Mouse (Mus musculus) CH12.LX (cell line): ENCODE measurements at regions not wholly inside any gene's neighbourhood (a gene's known extent, or its start where the extent isn't known, plus 50 kb on each side); places are given as distances from the start of the nearest gene placed in this dataset.

Experiments used
- DNase-seq: peaks from one replicate; pipeline ENCODE4 v3.0.0-alpha.2; 2013; ENCODE audit errors: extremely low read depth
- H3K27ac ChIP-seq: 2 replicates; pipeline ENCODE4 v1.5.1; 2012; ENCODE audit warnings: low read depth, mild to moderate bottlenecking, control low read depth, moderate library complexity; ENCODE audit not compliant: insufficient read depth
- H3K27me3 ChIP-seq: replicated peaks from 2 replicates; pipeline ENCODE3; 2012; ENCODE audit warnings: inconsistent platforms
- H3K36me3 ChIP-seq, 2 experiments: replicated peaks in 1 of 2; 2 replicates each; pipeline versions ENCODE3 to v1.6.1; 2012; ENCODE audit warnings: inconsistent platforms in 1 of 2, low read length in 1 of 2, mild to moderate bottlenecking in 1 of 2, mixed read lengths in 1 of 2, moderate library complexity in 1 of 2; ENCODE audit not compliant: control insufficient read depth in 1 of 2, insufficient read depth in 1 of 2
- H3K4me1 ChIP-seq, 2 experiments: 2 replicates each; pipeline ENCODE4 v1.6.1; 2012; ENCODE audit warnings: inconsistent platforms in 1 of 2, moderate library complexity in 1 of 2; ENCODE audit not compliant: insufficient read depth in 2 of 2, control insufficient read depth in 1 of 2
- H3K4me2 ChIP-seq: 2 replicates; pipeline ENCODE4 v1.6.1; 2012; ENCODE audit warnings: low read depth, mild to moderate bottlenecking, control low read depth; ENCODE audit not compliant: poor library complexity, insufficient read depth, severe bottlenecking
- H3K4me3 ChIP-seq, 3 experiments: fragments of 150-350 bp in 1 of 3; sonication (generic) in 1 of 3; replicated peaks in 1 of 3; 2 replicates each; pipeline versions ENCODE3 to v1.5.1; 2011 to 2012; ENCODE audit warnings: low read depth in 2 of 3, low read length in 2 of 3, mild to moderate bottlenecking in 2 of 3, moderate library complexity in 2 of 3, control low read depth in 1 of 3, improper control_type of control experiment in 1 of 3, inconsistent platforms in 1 of 3, mixed read lengths in 1 of 3; ENCODE audit not compliant: poor library complexity in 1 of 3
- H3K79me2 ChIP-seq: replicated peaks from 2 replicates; pipeline ENCODE4 v1.6.1; 2012; ENCODE audit warnings: mild to moderate bottlenecking, moderate library complexity; ENCODE audit not compliant: control insufficient read depth, poor library complexity, insufficient read depth, severe bottlenecking; ENCODE audit errors: extremely low read depth
- H3K9ac ChIP-seq: 2 replicates; pipeline ENCODE4 v1.6.1; 2012; ENCODE audit warnings: low read depth, mild to moderate bottlenecking, control low read depth, moderate library complexity; ENCODE audit not compliant: insufficient read depth
- H3K9me3 ChIP-seq: replicated peaks from 2 replicates; pipeline ENCODE3; 2012; ENCODE audit warnings: low read length, inconsistent platforms, mixed read lengths
- BHLHE40 ChIP-seq: IDR thresholded peaks from 2 replicates; pipeline ENCODE4 v1.6.1; 2011; ENCODE audit warnings: mild to moderate bottlenecking, low read depth, low read length, improper control_type of control experiment
- CHD1 ChIP-seq: IDR thresholded peaks from 2 replicates; pipeline ENCODE4 v1.6.1; 2012; ENCODE audit warnings: low read depth, low read length, improper control_type of control experiment, inconsistent platforms
- CHD2 ChIP-seq: IDR thresholded peaks from 2 replicates; pipeline ENCODE4 v1.6.1; 2011; ENCODE audit warnings: low read length, improper control_type of control experiment
- CTCF ChIP-seq, 2 experiments: IDR thresholded peaks in 1 of 2; conservative IDR thresholded peaks in 1 of 2; 2 replicates each; pipeline ENCODE4 v1.5.1; 2011 to 2012; ENCODE audit warnings: low read depth in 2 of 2, low read length in 2 of 2, improper control_type of control experiment in 1 of 2, inconsistent platforms in 1 of 2, mild to moderate bottlenecking in 1 of 2, moderate library complexity in 1 of 2
- EP300 ChIP-seq: IDR thresholded peaks from 2 replicates; pipeline ENCODE4 v1.6.1; 2011; ENCODE audit warnings: low read length, improper control_type of control experiment
- ETS1 ChIP-seq: conservative IDR thresholded peaks from 2 replicates; pipeline ENCODE4 v1.6.1; 2012; ENCODE audit warnings: low read depth, mild to moderate bottlenecking, inconsistent platforms, low read length, improper control_type of control experiment, moderate library complexity
- HCFC1 ChIP-seq: IDR thresholded peaks from 2 replicates; pipeline ENCODE4 v1.6.1; 2012; ENCODE audit warnings: low read depth, mild to moderate bottlenecking, inconsistent platforms, low read length, improper control_type of control experiment
- IRF4 ChIP-seq: IDR thresholded peaks from 2 replicates; pipeline ENCODE4 v1.6.1; 2014; ENCODE audit warnings: low read depth, mild to moderate bottlenecking, inconsistent platforms, low read length, improper control_type of control experiment
- JUN ChIP-seq: IDR thresholded peaks from 2 replicates; pipeline ENCODE4 v1.6.1; 2011; ENCODE audit warnings: low read depth, mild to moderate bottlenecking, low read length, improper control_type of control experiment, moderate library complexity; ENCODE audit not compliant: insufficient read depth
- KAT2A ChIP-seq: IDR thresholded peaks from 2 replicates; pipeline ENCODE4 v1.6.1; 2012; ENCODE audit warnings: low read length, improper control_type of control experiment, inconsistent platforms; ENCODE audit not compliant: insufficient replicate concordance
- MAFK ChIP-seq: IDR thresholded peaks from 2 replicates; pipeline ENCODE4 v1.6.1; 2011; ENCODE audit warnings: low read length, improper control_type of control experiment; ENCODE audit not compliant: insufficient replicate concordance
- MAZ ChIP-seq: IDR thresholded peaks from 2 replicates; pipeline ENCODE4 v1.6.1; 2012; ENCODE audit warnings: low read depth, mild to moderate bottlenecking, inconsistent platforms, low read length, improper control_type of control experiment, moderate library complexity
- MXI1 ChIP-seq: IDR thresholded peaks from 2 replicates; pipeline ENCODE4 v1.6.1; 2011; ENCODE audit warnings: mild to moderate bottlenecking, low read depth, low read length, improper control_type of control experiment
- MYC ChIP-seq: IDR thresholded peaks from 2 replicates; pipeline ENCODE4 v1.6.1; 2011; ENCODE audit warnings: low read depth, mild to moderate bottlenecking, improper control_type of control experiment, low read length
- NRF1 ChIP-seq: IDR thresholded peaks from 2 replicates; pipeline ENCODE4 v1.6.1; 2014; ENCODE audit warnings: low read depth, mild to moderate bottlenecking, inconsistent platforms, low read length, improper control_type of control experiment, moderate library complexity
- POLR2A ChIP-seq: IDR thresholded peaks from 2 replicates; pipeline ENCODE4 v1.6.1; 2011; ENCODE audit warnings: low read depth, mild to moderate bottlenecking, improper control_type of control experiment, low read length
- RAD21 ChIP-seq: IDR thresholded peaks from 2 replicates; pipeline ENCODE4 v1.6.1; 2011; ENCODE audit warnings: low read depth, mild to moderate bottlenecking, low read length, improper control_type of control experiment, moderate library complexity
- RCOR1 ChIP-seq: conservative IDR thresholded peaks from 2 replicates; pipeline ENCODE4 v1.6.1; 2012; ENCODE audit warnings: low read depth, mild to moderate bottlenecking, inconsistent platforms, low read length, improper control_type of control experiment
- TBP ChIP-seq: conservative IDR thresholded peaks from 2 replicates; pipeline ENCODE4 v1.6.1; 2011; ENCODE audit warnings: low read depth, low read length, improper control_type of control experiment
- TCF12 ChIP-seq: IDR thresholded peaks from 2 replicates; pipeline ENCODE4 v1.6.1; 2014; ENCODE audit warnings: low read depth, mild to moderate bottlenecking, inconsistent platforms, low read length, improper control_type of control experiment
- UBTF ChIP-seq: IDR thresholded peaks from 2 replicates; pipeline ENCODE4 v1.6.1; 2012; ENCODE audit warnings: low read depth, mild to moderate bottlenecking, inconsistent platforms, low read length, improper control_type of control experiment, moderate library complexity
- USF1 ChIP-seq: IDR thresholded peaks from 2 replicates; pipeline ENCODE4 v1.6.1; 2014; ENCODE audit warnings: low read depth, mild to moderate bottlenecking, inconsistent platforms, low read length, improper control_type of control experiment
- USF2 ChIP-seq: conservative IDR thresholded peaks from 2 replicates; pipeline ENCODE4 v1.6.1; 2011; ENCODE audit warnings: low read depth, low read length, improper control_type of control experiment
- ZC3H11A ChIP-seq: IDR thresholded peaks from 2 replicates; pipeline ENCODE4 v1.6.1; 2012; ENCODE audit warnings: low read depth, mild to moderate bottlenecking, inconsistent platforms, low read length, improper control_type of control experiment
- ZMIZ1 ChIP-seq: IDR thresholded peaks from 2 replicates; pipeline ENCODE4 v1.6.1; 2012; ENCODE audit warnings: low read depth, mild to moderate bottlenecking, inconsistent platforms, low read length, improper control_type of control experiment
- dilution Hi-C: fragments of 300-500 bp; cut with MboI; formaldehyde crosslinking; loops from 2 replicates; pipeline ENCODE4 v1.14.3; 2020; ENCODE audit warnings: low sequenced_read_pairs; ENCODE audit not compliant: extremely low pct_unique_long_range_greater_than_20kb, extremely low pct_ligation_motif_present
- in situ Hi-C: fragments of 300-500 bp; cut with MboI; formaldehyde crosslinking; loops from 3 replicates; pipeline ENCODE4 v1.14.3; 2019; ENCODE audit warnings: low sequenced_read_pairs, low pct_ligation_motif_present, low pct_unique_long_range_greater_than_20kb, mixed read lengths

DNA sequence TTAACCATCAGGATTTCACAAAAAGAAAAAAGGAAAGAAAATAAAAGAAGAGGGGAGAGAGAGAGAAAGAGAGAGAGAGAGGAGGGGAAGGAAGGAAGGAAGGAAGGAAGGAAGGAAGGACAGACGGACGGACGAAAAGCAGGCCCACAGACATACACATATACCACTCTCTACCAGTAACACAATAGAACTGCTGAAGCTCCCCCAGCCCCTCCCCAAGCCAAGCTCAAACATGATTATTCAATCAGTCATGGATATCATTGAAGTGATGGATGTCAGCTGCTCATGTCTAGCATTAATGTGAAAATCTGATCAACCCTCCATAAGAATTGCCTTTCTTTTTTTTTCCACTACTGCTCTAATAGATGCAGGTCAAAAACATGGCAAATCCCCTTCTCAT, 161.2 kb downstream of the Mreg start:
- H3K4me1 ChIP-seq = peaks cover 0 to 4% of the 10 kb centered on the region in 2 experiments; a peak in 1 of 4 replicates
- no peaks in the 10 kb centered on the region for H3K36me3 ChIP-seq
- no peaks in the 10 kb centered on the region for H3K79me2 ChIP-seq
- no peak overlapping the region for H3K4me3 ChIP-seq
- in situ Hi-C loops (no loop called here), dilution Hi-C loops (no loop called here)
- H3K27me3 ChIP-seq = no peaks in the 10 kb centered on the region
- no peak overlapping the region for H3K9ac ChIP-seq
- DNase-seq = no peak
- no peak overlapping the region for H3K27ac ChIP-seq
- H3K9me3 ChIP-seq = no peaks in the 10 kb centered on the region
- H3K4me2 ChIP-seq = no peak overlapping the region
- TF ChIP-seq CTCF (conservative IDR thresholded peaks at IDR 0.05 in 1 of 2, IDR thresholded peaks at IDR 0.05 in 1 of 2; ENCODE audit: low read depth in 2 of 2, low read length in 2 of 2) (no peak), ZMIZ1 (no peak), UBTF (no peak), ETS1 (no peak), POLR2A (no peak), ZC3H11A (no peak), HCFC1 (no peak), BHLHE40 (no peak), USF1 (no peak), RCOR1 (no peak), IRF4 (no peak), MXI1 (no peak), JUN (no peak), RAD21 (no peak), CHD2 (no peak), CHD1 (no peak), TBP (no peak), NRF1 (no peak), EP300 (no peak), KAT2A (no peak)

- Histone ChIP-seq H3K36me3 (no peaks in the 10 kb centered on the region), H3K9me3 (no peaks in the 10 kb centered on the region), H3K4me1 (peaks cover 0 to 4% of the 10 kb centered on the region in 2 experiments; a peak in 1 of 4 replicates), H3K4me2 (no peak overlapping the region), H3K27me3 (no peaks in the 10 kb centered on the region), H3K79me2 (no peaks in the 10 kb centered on the region), H3K4me3 (no peak overlapping the region), H3K9ac (no peak overlapping the region), H3K27ac (no peak overlapping the region)
- no peak for DNase-seq
- in situ Hi-C loops = no loop called here
- TF ChIP-seq HCFC1 = no peak
- TF ChIP-seq MYC = no peak
- no peak for TF ChIP-seq MXI1
- TF ChIP-seq NRF1 = no peak
- no peak for TF ChIP-seq RAD21
- no peak for TF ChIP-seq USF1
- TF ChIP-seq USF2 = no peak
- TF ChIP-seq TCF12 = no peak
- no peak for TF ChIP-seq EP300
- no peak for TF ChIP-seq MAZ
- TF ChIP-seq CHD2 = no peak
- TF ChIP-seq MAFK = no peak
- dilution Hi-C loops = no loop called here
These were observed 166.0 kb downstream of the Mreg start for GRCm38 (mm10) chr1:72046072-72046471.
